Mouse (Mus musculus) cortical plate, adult 2 months (tissue): ENCODE measurements around the gene Fen1.

Source experiments
- CTCF ChIP-seq: fragments of 200-500 bp; IDR thresholded peaks from 2 replicates; pipeline ENCODE4 v1.5.1; 2011; ENCODE audit warnings: mild to moderate bottlenecking, control low read depth, low read length; ENCODE audit not compliant: insufficient read depth; ENCODE audit errors: extremely low read depth
- POLR2A ChIP-seq: fragments of 200-500 bp; IDR thresholded peaks from 2 replicates; pipeline ENCODE4 v1.6.1; 2011; ENCODE audit warnings: mild to moderate bottlenecking, low read length, control low read depth; ENCODE audit not compliant: insufficient read depth; ENCODE audit errors: extremely low read depth

GRCm38 (mm10) chr19:10194337-10194736 lies 9.6 kb downstream of the Fen1 start:
- TF ChIP-seq CTCF (peak; percentile 17; the same call in 1 of the 2 replicates), POLR2A (no peak)
